Mouse (Mus musculus) neural tube, embryonic 12.5 days (tissue): ENCODE measurements around the gene Uap1. TPM values are rescaled to one million over a fixed set of nuclear protein-coding genes. Genes with fewer than 3 reads are reported as not detected.

Experiments
- ATAC-seq: fragments of 200-750 bp; cut with Nextera tagmentation; 2 replicates; pipeline ENCODE4 v1.8.0; 2017; ENCODE audit warnings: low read depth, mild to moderate bottlenecking, moderate TSS enrichment, moderate library complexity; ENCODE audit not compliant: low FRiP score
- H3K27ac ChIP-seq: fragments of 300-500 bp; sonication (generic); 2 replicates; pipeline ENCODE4 v1.5.1; 2016
- H3K27me3 ChIP-seq: fragments of 300-500 bp; sonication (generic); replicated peaks from 2 replicates; pipeline ENCODE4 v1.6.1; 2016; ENCODE audit warnings: mild to moderate bottlenecking
- H3K36me3 ChIP-seq: fragments of 300-500 bp; sonication (generic); 2 replicates; pipeline ENCODE4 v1.6.1; 2016; ENCODE audit warnings: mild to moderate bottlenecking
- H3K4me1 ChIP-seq: fragments of 300-500 bp; sonication (generic); 2 replicates; pipeline ENCODE4 v1.6.1; 2016
- H3K4me2 ChIP-seq: fragments of 300-500 bp; sonication (generic); replicated peaks from 2 replicates; pipeline ENCODE4 v1.6.1; 2016; ENCODE audit warnings: mild to moderate bottlenecking
- H3K4me3 ChIP-seq: fragments of 300-500 bp; sonication (generic); 2 replicates; pipeline ENCODE4 v1.5.1; 2016
- H3K9ac ChIP-seq: fragments of 300-500 bp; sonication (generic); 2 replicates; pipeline ENCODE4 v1.6.1; 2016; ENCODE audit warnings: mild to moderate bottlenecking
- H3K9me3 ChIP-seq: fragments of 300-500 bp; sonication (generic); 2 replicates; pipeline ENCODE4 v1.6.1; 2016; ENCODE audit warnings: mild to moderate bottlenecking
- WGBS: fragments of 180-500 bp; shearing (Covaris S2); methylation state at CpG from one replicate; pipeline ENCODE4 v1.1.7; 2016; 5-methylcytosine and 5-hydroxymethylcytosine counted together
- polyA plus RNA-seq: library from polyadenylated mRNA; unstranded; fragments of >200 nt; fragmentation: Nextera tagmentation; extraction: Ambion mirVana; gene quantifications from 2 replicates; pipeline ENCODE4 v1.2.1, GENCODE M21; 2016

The Uap1 gene
- polyA plus RNA-seq, result 69.8 TPM in 2 replicates

DNA sequence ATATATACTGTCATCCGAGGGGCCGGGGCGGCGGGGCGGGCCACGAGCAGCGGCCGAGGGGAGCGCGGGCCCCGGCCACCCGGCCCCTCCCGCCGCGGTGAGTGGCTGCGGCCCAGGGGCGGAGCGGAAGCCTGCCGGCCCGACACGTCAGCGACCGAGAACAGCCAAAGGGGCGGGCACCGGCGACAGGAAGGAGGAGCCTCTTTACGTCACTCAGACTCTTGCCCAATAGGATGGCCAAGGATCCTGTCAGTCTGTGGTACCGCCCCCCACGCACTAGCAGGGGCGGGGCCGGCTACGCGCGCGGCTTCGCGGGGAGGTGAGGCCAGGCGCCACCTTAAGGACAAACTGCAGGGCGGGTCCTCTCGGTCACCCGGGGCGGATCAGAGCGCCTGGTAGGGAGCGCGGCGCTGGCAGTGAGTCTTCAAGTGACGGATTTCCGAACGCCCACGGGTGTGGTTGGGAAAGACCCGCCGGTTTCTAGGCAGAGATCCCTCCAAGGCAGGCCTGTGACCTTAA lies at the start of gene Uap1:
Gene Uap1, minus strand, starts transcription at position 144 of the 519 bp plus-strand sequence.
- no peaks in the 10 kb centered on the region for H3K36me3 ChIP-seq
- H3K27me3 ChIP-seq, result no peaks in the 10 kb centered on the region
- no peaks in the 10 kb centered on the region for H3K9me3 ChIP-seq
- H3K4me1 ChIP-seq, result peaks cover 8% of the 10 kb centered on the region
- peak within 1 kb of the TSS; percentile 75 for H3K9ac ChIP-seq
- WGBS, result under 1% methylated on average over 52 of the region's 52 CpGs
- H3K4me2 ChIP-seq, result peak within 1 kb of the TSS; percentile 78
- H3K27ac ChIP-seq, result peak within 1 kb of the TSS; percentile 68; the same call in 1 of the 2 replicates
- ATAC-seq, result peak; percentile 99
- peak within 1 kb of the TSS; percentile 75 for H3K4me3 ChIP-seq

DNA sequence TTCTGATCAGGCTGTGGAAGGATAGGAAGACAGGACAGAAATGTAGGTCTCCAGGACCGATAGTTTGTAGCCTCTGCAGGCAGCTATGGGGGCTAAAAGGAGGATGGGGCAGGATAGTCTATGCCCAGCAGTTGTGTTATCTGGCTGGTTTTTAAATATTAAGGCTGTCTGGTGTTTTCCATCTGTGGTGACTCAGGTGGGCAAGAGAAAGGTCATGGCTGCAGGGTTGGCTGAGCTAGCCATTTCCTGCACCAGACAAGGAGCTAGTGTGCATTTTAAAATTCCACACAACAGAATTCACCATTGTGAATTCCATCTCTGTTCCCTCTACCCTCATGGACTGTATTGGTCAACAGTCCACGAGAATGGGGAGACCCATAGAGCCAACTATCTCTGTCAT lies 48.5 kb upstream of the Uap1 start:
- WGBS, result 81% methylated on average over 2 of the region's 2 CpGs
- Histone ChIP-seq H3K27me3 (no peaks in the 10 kb centered on the region), H3K4me2 (no peak overlapping the region), H3K4me1 (no peaks in the 10 kb centered on the region), H3K36me3 (no peaks in the 10 kb centered on the region), H3K27ac (no peak overlapping the region), H3K9me3 (no peaks in the 10 kb centered on the region), H3K4me3 (no peak overlapping the region), H3K9ac (no peak overlapping the region)
- ATAC-seq, result no peak

DNA sequence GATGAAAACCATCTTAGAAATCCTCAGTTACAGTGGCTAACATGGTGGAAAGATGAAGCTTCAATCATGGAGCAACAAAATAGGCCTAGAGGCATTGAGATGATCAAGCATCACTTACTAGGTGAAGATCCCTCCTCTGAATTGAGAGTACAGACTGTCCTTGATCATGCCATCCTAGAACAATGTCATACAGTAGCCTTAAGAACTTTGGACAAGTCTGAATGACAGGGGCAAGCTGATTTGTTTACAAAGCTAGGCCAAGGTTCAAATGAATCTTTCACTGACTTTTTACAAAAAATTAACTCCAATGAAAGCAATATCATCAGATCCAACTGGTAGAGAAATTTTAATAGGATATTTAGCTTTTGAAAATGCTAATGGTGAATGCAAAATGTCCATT lies 45.6 kb upstream of the Uap1 start:
- Histone ChIP-seq H3K4me3 (no peak overlapping the region), H3K27ac (no peak overlapping the region), H3K4me2 (no peak overlapping the region), H3K9me3 (no peaks in the 10 kb centered on the region), H3K36me3 (no peaks in the 10 kb centered on the region), H3K27me3 (no peaks in the 10 kb centered on the region), H3K4me1 (no peaks in the 10 kb centered on the region), H3K9ac (no peak overlapping the region)
- no peak for ATAC-seq

DNA sequence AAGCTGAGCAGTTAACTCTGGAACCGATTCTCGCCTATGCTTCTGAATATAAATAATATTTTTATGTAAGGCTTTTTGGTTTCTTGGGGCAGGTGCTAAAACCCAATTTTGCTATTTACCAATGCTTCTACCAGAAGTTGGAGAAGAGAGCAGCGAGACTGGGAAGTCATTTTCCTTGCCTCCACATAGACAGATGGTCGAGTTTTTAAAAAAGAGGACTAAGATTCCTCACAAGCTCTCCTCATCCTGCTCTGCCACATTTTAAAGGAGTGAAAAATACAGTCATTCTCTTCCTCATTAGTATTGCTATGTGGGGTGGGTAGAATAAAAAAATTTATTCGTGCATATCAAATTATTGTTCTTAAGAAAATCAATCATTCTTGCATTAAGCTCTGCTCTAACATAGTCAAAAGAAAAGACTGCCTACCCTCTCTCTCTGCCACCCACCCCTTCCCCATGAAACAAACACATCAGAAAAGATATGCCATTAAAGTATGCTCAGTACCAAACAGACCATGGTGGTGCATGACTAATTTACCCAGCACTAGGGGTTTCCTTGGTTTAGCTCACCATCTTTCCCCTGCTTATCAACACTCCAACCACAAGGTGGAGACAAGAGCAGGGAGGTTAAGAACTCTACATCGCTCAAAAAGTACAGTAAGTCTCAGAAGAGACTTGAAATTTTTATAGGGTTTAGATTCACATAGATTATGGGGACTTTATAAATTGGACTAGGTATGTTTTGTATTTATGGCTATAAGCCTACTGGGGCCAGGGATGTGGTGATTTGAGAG lies 43.5 kb upstream of the Uap1 start:
- Histone ChIP-seq H3K9me3 (no peaks in the 10 kb centered on the region), H3K36me3 (no peaks in the 10 kb centered on the region), H3K9ac (no peak overlapping the region), H3K4me1 (peaks cover 7% of the 10 kb centered on the region), H3K27ac (no peak overlapping the region), H3K4me3 (no peak overlapping the region), H3K4me2 (no peak overlapping the region), H3K27me3 (no peaks in the 10 kb centered on the region)
- WGBS, result 84% methylated on average over 6 of the region's 6 CpGs
- no peak for ATAC-seq

DNA sequence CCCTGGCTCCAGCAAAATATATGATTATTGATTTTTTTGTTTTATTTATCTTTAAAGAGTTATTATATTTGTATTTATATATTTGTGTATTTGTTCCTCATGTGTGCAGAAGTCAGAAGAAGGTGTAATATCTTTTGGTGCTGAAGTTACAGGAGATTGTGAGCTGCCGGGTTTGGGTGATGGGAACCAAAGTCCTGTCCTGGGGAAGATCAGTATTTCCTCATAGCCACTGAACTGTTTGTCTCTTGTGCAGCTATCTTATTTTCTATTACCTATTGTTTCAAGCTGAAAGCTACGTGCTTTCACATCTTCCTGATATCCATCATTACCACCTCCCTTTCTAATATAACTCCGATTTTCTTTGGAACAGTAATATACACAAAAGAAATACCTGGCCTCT lies 40.8 kb upstream of the Uap1 start:
- no peak overlapping the region for H3K27ac ChIP-seq

DNA sequence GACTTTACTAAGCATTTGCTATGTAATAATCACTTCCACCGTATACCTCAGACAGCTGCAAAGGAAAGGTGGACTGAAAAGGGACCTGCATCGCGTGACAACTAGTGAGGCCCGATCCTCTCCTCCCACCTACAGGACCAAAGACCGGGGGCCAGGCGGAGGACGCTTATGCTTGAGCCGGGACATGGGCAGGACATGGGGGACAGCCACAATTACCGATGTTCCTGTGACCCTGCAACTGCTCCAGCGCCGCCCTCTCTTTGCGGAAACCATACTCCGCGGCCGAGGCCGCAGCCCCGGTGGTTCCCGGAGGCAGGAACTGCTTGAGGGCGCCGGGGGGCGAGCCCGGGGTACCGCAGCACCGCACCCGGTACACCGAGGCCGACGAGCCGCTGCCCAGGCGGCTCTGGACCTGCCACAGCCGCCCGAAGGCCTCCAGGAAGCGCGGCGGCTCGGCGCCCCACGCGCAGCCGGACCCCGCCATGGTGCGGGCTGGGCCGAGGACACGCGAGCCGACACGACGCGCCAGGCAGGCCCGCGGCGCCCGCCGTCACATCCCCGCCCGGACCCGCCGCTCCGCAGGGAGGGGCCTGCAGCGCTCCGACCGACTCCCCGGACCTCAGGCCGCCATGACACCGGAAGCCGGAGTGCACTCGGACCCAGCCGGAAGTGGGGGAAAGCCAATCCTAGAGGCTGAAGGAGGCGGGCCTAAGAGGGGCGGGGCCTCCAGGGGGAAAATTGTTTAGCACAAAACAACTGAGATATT lies 40.2 kb upstream of the Uap1 start, which contains the start of gene Uhmk1:
Gene Uhmk1, minus strand, starts transcription at position 641 of the 766 bp plus-strand sequence.
- peak; percentile 100 for ATAC-seq
- under 1% methylated on average over 70 of the region's 70 CpGs for WGBS
- H3K27ac ChIP-seq, result peak within 1 kb of the TSS; percentile 64

More for the DNA sequence above, 40.8 kb upstream of the Uap1 start:
- WGBS, result 77% methylated on average over 3 of the region's 3 CpGs
- Histone ChIP-seq H3K9ac (no peak overlapping the region), H3K4me1 (peaks cover 8% of the 10 kb centered on the region), H3K4me2 (peak overlapping the region; percentile 81), H3K27me3 (no peaks in the 10 kb centered on the region), H3K36me3 (peaks cover 15% of the 10 kb centered on the region; the same call in 1 of the 2 replicates), H3K9me3 (no peaks in the 10 kb centered on the region), H3K4me3 (peak overlapping the region; percentile 99; the same call in 1 of the 2 replicates)
- peak; percentile 56 for ATAC-seq

DNA sequence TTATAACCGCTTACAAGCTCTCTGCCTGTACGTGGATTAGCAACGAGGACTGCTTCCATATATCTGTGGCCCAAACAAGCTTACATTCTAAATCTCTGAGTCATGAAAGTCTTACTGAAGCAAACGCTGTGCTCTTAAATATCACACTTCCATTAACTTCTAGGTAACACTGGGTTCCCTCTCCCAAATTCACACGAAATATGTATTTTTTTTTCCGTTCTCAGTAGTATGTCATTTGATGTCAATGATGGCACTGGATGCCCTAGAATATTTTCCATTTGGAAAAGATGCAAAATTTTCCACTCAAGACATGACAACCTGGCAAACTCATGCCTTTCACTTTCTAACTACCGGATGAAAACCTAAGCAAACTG lies 39.6 kb upstream of the Uap1 start:
- peak overlapping the region; percentile 99 for H3K4me3 ChIP-seq
- 45% methylated on average over 7 of the region's 7 CpGs for WGBS
- H3K9ac ChIP-seq, result peak overlapping the region; percentile 93
- H3K36me3 ChIP-seq, result peaks cover 15% of the 10 kb centered on the region; the same call in 1 of the 2 replicates
- peak overlapping the region; percentile 81 for H3K4me2 ChIP-seq
- no peaks in the 10 kb centered on the region for H3K9me3 ChIP-seq
- H3K27ac ChIP-seq, result no peak overlapping the region
- no peaks in the 10 kb centered on the region for H3K27me3 ChIP-seq
- ATAC-seq, result no peak
- H3K4me1 ChIP-seq, result peaks cover 8% of the 10 kb centered on the region

More for the DNA sequence above, 40.2 kb upstream of the Uap1 start, which contains the start of gene Uhmk1:
- Histone ChIP-seq H3K4me2 (peak within 1 kb of the TSS; percentile 81), H3K4me3 (peak within 1 kb of the TSS; percentile 99), H3K36me3 (peaks cover 15% of the 10 kb centered on the region; the same call in 1 of the 2 replicates), H3K27me3 (no peaks in the 10 kb centered on the region), H3K4me1 (peaks cover 8% of the 10 kb centered on the region), H3K9ac (peak within 1 kb of the TSS; percentile 93), H3K9me3 (no peaks in the 10 kb centered on the region)

DNA sequence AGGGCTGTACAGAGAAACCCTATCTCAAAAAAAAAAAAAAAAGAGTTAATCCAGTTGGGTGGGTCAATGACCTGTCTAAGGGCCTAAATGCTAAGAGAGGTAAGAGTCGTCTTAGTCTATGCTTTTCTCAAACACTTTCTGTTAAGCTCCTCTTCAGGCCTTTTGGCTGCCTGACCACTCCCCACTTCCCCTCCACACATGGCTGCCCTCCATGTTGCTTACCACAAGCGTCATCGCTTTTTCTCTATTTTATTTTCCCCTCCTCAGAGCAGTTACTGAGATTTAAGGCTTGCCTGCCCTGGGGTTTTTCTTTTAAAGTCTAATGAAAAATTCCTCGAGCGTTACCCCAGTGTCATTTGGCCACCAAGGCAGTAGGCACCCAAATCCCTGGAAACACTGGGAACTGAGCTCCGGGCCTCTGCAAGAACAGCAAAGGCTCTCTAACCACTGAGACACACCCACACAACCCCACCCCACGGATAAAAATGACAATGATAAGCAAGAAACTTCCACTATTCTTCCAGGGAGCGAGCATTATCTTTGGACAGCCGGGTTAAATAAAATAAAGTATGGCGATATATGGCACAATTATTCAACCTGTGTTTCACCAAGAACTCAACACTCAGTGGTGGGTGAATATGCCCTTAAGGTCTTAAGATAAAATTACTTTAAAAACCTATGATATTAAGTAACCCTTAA lies 38.6 kb upstream of the Uap1 start:
- Histone ChIP-seq H3K9ac (no peak overlapping the region), H3K9me3 (no peaks in the 10 kb centered on the region), H3K36me3 (peaks cover 19% of the 10 kb centered on the region), H3K4me1 (peaks cover 8% of the 10 kb centered on the region), H3K27ac (no peak overlapping the region), H3K4me2 (no peak overlapping the region), H3K4me3 (no peak overlapping the region), H3K27me3 (no peaks in the 10 kb centered on the region)
- no peak for ATAC-seq
- WGBS, result 93% methylated on average over 10 of the region's 10 CpGs

DNA sequence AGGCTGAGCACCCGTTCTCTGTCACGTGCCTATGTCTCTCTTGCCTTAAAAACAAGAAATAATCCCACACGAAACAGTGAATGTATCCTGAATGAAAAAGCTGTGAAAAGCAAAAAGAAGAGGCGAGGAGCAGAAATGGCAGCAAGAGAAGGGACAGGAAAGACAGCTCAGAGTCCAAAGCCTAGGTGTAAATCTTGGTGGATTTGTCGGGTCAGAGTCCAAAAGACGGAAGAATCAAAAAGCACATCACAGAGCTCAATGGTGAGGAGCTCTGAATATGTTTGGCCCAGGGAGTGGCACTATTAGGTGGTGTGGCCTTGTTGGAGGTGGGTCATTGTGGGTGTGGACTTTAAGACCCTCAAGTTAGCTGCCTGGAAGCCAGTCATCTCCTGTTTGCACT lies 31.6 kb upstream of the Uap1 start:
- peaks cover 59% of the 10 kb centered on the region for H3K36me3 ChIP-seq
- H3K9ac ChIP-seq, result no peak overlapping the region
- H3K4me2 ChIP-seq, result no peak overlapping the region
- no peak overlapping the region for H3K27ac ChIP-seq
- H3K4me3 ChIP-seq, result no peak overlapping the region
- 92% methylated on average over 6 of the region's 6 CpGs for WGBS
- no peak for ATAC-seq
- no peaks in the 10 kb centered on the region for H3K9me3 ChIP-seq
- no peaks in the 10 kb centered on the region for H3K4me1 ChIP-seq
- H3K27me3 ChIP-seq, result no peaks in the 10 kb centered on the region

DNA sequence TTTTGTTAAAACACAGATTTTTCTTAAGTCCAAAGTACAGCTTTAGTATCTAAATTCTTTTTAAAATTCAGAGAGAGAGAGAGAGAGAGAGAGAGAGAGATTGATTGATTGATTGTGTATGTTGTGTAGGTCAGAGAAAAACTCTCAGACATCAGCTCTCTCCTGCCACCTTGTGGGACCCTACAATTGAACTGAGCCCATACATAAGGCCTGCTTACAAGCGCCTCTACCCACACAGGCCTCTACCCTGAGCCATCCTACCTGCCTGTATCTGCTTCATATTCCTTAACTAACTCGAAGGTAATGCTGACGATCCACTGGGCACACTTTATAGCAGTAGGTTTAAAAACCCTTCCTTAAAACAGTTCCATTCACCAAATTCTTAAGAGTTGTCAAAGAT lies 25.6 kb upstream of the Uap1 start:
- Histone ChIP-seq H3K4me2 (no peak overlapping the region), H3K4me1 (no peaks in the 10 kb centered on the region), H3K27me3 (no peaks in the 10 kb centered on the region), H3K9ac (no peak overlapping the region), H3K4me3 (no peak overlapping the region), H3K27ac (no peak overlapping the region), H3K9me3 (no peaks in the 10 kb centered on the region), H3K36me3 (peaks cover 67% of the 10 kb centered on the region)
- no peak for ATAC-seq
- 81% methylated on average over 3 of the region's 3 CpGs for WGBS

DNA sequence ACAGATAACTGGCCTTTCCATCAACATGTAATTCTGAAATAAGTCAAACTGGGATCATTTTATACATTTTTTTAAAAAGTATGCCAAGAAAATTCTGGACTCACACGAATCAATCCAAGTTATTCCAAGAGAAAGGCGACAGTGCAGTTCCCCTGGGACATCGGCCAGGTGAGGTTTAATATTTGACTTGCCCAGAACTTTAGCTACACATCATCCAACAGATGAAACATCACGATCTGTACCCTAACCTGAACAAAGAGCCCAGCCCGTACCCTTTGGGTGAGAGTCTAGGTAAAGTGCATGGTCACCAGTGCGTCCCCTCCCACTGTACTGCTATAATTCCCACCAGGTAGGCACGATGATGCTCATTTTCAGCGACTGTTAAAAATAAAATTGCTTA lies 21.5 kb upstream of the Uap1 start:
- ATAC-seq, result no peak
- Histone ChIP-seq H3K4me1 (no peaks in the 10 kb centered on the region), H3K4me2 (no peak overlapping the region), H3K9ac (no peak overlapping the region), H3K36me3 (peaks cover 74% of the 10 kb centered on the region), H3K9me3 (no peaks in the 10 kb centered on the region), H3K4me3 (no peak overlapping the region), H3K27ac (no peak overlapping the region), H3K27me3 (no peaks in the 10 kb centered on the region)
- 95% methylated on average over 8 of the region's 8 CpGs for WGBS

DNA sequence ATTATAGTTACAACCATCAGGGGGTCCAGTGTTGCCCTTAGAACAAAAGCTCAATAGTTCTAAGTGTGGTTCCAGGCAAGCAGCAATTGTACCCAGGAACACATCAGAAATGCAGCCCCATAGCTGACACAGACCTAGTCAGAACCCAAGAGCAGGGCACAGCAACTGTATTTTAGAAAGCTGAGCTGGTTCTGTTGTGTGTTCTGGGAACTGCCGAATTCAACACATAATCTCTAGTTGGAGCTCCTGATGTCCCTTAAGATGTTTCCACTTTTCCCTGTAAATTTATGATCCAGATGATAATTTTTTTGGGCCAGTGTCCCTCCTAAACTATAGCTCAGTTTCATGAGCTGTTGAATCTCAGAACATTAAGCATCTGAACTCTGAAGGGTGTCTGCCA lies 17.2 kb upstream of the Uap1 start:
- Histone ChIP-seq H3K27me3 (no peaks in the 10 kb centered on the region), H3K4me1 (no peaks in the 10 kb centered on the region), H3K9me3 (no peaks in the 10 kb centered on the region), H3K27ac (no peak overlapping the region), H3K4me2 (no peak overlapping the region), H3K36me3 (peaks cover 40% of the 10 kb centered on the region), H3K9ac (no peak overlapping the region), H3K4me3 (no peak overlapping the region)
- no peak for ATAC-seq
- 93% methylated on average over 1 of the region's 1 CpGs for WGBS
